Mouse (Mus musculus) embryonic fibroblast, embryonic 13.5 days (primary cell): ENCODE results near the gene 3110082I17Rik.

Source experiments
- CTCF ChIP-seq: IDR thresholded peaks from 2 replicates; pipeline ENCODE4 v1.5.1; 2011; ENCODE audit warnings: mild to moderate bottlenecking, control low read depth, low read length, moderate library complexity, borderline replicate concordance; ENCODE audit not compliant: insufficient read depth
- POLR2A ChIP-seq: IDR thresholded peaks from 2 replicates; pipeline ENCODE4 v1.6.1; 2011; ENCODE audit warnings: low read depth, mild to moderate bottlenecking, control low read depth, low read length, moderate library complexity

- TF ChIP-seq CTCF, result no peak
- no peak for TF ChIP-seq POLR2A
These were observed 55.4 kb downstream of the 3110082I17Rik start, which contains the start of gene C130050O18Rik for GRCm38 (mm10) chr5:139404801-139405401.
